Mouse (Mus musculus): ENCODE results near the gene Ctrl. TPM values are rescaled to one million over a fixed set of nuclear protein-coding genes. Genes with fewer than 3 reads are reported as not detected.
"Not testable (repeated sequence)": the region's sequence is repeated elsewhere in the genome, so short reads cannot be mapped to it uniquely, and the experiment has no call there.

Ctrl gene
- polyA plus RNA-seq (2016; fragmentation: Nextera tagmentation; extraction: Ambion mirVana) = 2.6 and 2.7 TPM in 2 replicates

DNA sequence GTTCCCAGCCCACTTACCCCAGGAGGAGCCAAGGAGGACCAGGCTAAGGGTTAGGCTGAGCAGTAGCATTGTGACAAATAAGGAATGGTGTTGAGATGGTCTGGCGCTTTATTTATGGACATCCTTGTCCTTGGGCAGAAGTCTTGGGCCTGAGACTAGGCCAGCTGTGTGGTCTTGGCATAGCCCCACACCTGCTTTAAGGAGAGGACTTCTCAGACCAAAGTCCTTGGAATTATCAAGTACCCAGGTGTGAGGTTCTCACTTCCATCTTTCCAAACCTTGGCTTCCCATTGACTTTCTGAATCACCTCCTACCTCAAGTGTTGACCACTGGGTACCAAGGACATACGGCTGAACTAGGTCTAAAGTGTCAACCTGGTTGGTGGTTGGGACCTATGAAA lies at the start of gene Ctrl:
Gene Ctrl (minus strand): TSS at position 101 of the 400 bp plus-strand sequence.
- Histone ChIP-seq H3K36me3 (peaks cover 21% of the 10 kb centered on the region; the same call in 1 of the 2 replicates), H3K27me3 (no peaks in the 10 kb centered on the region), H3K27ac (no peak within 1 kb of the TSS), H3K4me3 (no peak within 1 kb of the TSS), H3K4me1 (peaks cover 25% of the 10 kb centered on the region), H3K9ac (no peak within 1 kb of the TSS), H3K4me2 (replicated peaks) (no peak within 1 kb of the TSS), H3K9me3 (replicated peaks) (no peaks in the 10 kb centered on the region)
- ATAC-seq (ENCODE audit: low FRiP score) = no peak
- WGBS = 84% methylated on average over 2 of the region's 2 CpGs

DNA sequence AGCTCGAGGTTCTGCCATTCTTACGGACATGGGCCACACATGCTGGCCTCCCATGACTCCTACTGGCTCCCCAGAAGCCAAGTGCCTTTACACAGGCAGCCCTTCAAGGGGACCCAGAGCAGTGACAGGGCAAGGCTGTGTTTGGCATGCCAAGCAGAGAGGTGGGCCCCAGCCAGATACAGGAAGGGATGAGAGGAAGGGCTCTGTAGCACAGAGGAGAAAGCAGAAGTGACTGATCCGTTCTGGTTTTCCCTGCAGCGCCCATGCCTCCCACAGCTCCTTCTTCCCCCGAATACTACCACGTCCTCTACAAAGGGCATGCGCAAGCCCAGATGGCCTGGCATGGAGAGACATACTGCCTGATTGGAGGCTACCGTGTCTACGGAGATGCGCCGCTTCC lies 49.7 kb upstream of the Ctrl start:
- H3K9ac ChIP-seq; H3K4me2 ChIP-seq (replicated peaks); ATAC-seq (ENCODE audit: low FRiP score); H3K9me3 ChIP-seq (replicated peaks); H3K4me1 ChIP-seq; H3K36me3 ChIP-seq; H3K4me3 ChIP-seq; H3K27me3 ChIP-seq; H3K27ac ChIP-seq: not testable (repeated sequence)
- 86% methylated on average over 11 of the region's 11 CpGs for WGBS

DNA sequence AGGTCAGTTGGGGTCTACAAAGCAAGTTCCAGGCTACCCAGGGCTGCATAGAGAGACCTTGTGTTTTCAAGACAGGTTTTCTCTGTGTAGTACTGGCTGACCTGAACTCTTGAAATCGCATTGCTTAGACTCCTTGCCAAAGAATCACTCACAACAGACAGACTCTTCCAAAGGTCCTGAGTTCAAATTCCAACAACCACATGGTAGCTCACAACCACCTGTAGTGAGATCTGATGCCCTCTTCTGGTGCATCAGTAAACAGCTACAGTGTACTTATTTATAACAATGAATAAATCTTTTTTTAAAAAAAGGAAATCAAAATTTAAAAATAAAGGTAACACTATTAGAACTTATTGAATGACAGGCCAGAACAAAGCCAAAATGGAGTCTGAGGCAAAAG lies 47.5 kb upstream of the Ctrl start:
- Histone ChIP-seq H3K27ac (no peak overlapping the region), H3K4me1 (no peaks in the 10 kb centered on the region), H3K9ac (no peak overlapping the region), H3K4me3 (no peak overlapping the region), H3K36me3 (no peaks in the 10 kb centered on the region), H3K4me2 (replicated peaks) (no peak overlapping the region), H3K27me3 (no peaks in the 10 kb centered on the region), H3K9me3 (replicated peaks) (no peaks in the 10 kb centered on the region)
- WGBS = 84% methylated on average over 1 of the region's 1 CpGs
- ATAC-seq (ENCODE audit: low FRiP score) = no peak

DNA sequence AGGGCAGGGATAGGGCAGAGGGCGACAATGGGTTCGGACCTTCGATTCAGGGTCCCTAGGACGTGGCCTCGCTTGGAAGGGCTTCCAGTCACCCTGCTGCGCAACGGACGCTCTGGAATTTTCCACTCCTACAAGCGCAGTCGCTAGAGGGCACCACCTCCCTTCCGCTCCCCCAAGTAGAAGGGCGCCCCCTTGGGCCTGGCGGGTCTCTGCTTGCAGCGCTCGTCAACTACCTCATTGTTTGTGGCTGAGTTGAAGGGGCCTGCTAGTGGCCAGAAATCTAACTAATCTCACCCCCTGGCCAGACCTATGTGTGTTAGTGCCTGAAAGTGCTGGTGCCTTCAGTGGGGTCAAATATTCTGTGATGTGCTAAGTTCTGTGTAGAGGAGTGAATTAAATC lies 45.7 kb upstream of the Ctrl start, which contains the start of gene Dpep3:
Gene Dpep3 (minus strand): TSS at position 105 of the 400 bp plus-strand sequence.
- Histone ChIP-seq H3K27ac (no peak within 1 kb of the TSS), H3K27me3 (no peaks in the 10 kb centered on the region), H3K4me3 (no peak within 1 kb of the TSS), H3K36me3 (no peaks in the 10 kb centered on the region), H3K9me3 (replicated peaks) (no peaks in the 10 kb centered on the region), H3K4me2 (replicated peaks) (no peak within 1 kb of the TSS), H3K9ac (no peak within 1 kb of the TSS), H3K4me1 (no peaks in the 10 kb centered on the region)
- ATAC-seq (ENCODE audit: low FRiP score) = no peak
- WGBS = 93% methylated on average over 15 of the region's 15 CpGs

DNA sequence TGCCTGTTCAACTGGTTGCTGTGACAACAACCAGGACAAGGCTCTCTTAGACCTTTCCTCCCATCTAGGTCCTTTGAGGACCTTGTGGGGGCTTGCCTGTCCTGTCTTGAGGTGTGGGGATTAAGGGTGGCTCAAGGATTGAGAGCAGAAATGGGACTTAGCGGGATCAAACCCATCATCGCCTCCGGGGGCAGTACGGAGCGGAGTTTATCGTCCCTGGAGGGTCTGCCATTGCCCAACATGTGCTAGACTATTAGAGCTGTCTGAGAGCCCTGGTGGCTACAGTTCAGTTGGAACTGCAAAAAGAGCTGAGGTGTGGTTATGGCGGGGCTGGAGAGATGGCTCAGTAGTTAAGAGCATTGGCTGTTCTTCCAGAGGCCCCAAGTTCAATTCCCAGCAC lies 41.7 kb upstream of the Ctrl start:
- Histone ChIP-seq H3K27ac (no peak overlapping the region), H3K36me3 (no peaks in the 10 kb centered on the region), H3K9me3 (replicated peaks) (no peaks in the 10 kb centered on the region), H3K4me2 (replicated peaks) (no peak overlapping the region), H3K27me3 (no peaks in the 10 kb centered on the region), H3K4me1 (no peaks in the 10 kb centered on the region), H3K4me3 (no peak overlapping the region), H3K9ac (no peak overlapping the region)
- ATAC-seq (ENCODE audit: low FRiP score) = no peak
- 68% methylated on average over 7 of the region's 7 CpGs for WGBS

DNA sequence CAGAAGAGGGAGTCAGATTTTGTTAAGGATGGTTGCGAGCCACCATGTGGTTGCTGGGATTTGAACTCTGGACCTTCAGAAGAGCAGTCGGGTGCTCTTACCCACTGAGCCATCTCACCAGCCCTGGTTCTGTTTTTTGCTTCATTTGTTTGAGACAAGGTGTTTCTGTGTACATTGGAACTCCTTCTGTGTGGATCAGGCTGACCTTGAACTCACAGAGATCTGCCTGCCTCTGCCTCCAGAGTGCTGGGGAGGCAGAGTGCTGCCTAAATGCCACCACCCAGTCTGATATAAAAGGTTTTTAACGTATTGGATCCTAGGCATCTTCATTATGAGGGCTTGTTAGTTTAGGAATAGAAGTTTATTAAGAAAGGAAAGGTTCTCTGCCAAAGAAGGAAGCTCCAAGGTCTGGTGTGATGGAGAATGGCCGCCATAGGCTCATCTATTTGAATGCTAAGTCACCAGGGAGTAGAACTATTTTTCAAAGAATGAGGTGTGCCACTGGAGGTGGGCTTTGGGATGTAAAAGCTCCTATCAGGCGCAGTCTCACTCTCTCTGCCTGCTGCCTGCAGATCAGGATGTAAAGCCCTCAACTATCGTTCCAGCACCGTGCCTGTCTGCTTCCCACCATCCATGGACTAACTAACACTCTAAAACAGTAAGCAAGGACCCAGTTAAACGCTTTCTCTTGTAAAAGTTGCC lies 37.5 kb upstream of the Ctrl start:
- Histone ChIP-seq H3K27ac (no peak overlapping the region), H3K36me3 (no peaks in the 10 kb centered on the region), H3K27me3 (peaks cover 18% of the 10 kb centered on the region), H3K9me3 (replicated peaks) (no peaks in the 10 kb centered on the region), H3K4me2 (replicated peaks) (no peak overlapping the region), H3K4me3 (no peak overlapping the region), H3K9ac (no peak overlapping the region), H3K4me1 (0 out of 2 replicates have a peak, but pooled peaks cover under 1% of the 10 kb centered on the region)
- ATAC-seq (ENCODE audit: low FRiP score) = no peak
- 79% methylated on average over 8 of the region's 8 CpGs for WGBS

DNA sequence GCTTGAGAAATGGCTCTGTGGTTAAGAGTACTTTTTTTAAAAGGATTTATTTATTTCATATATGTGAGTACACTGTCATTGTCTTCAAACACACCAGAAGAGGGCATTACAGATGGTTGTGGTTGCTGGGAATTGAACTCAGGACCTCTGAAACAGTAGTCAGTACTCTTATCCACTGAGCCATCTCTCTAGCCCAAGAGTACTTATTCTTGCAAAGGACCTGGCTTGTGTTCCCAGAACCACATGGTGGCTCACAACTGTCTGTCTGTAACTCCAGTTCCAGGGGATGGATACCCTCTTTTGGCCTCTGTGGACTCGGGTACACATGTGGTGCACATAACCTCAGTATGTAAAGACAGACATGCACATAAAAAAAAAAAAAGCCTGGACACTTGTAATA lies 35.7 kb upstream of the Ctrl start:
- Histone ChIP-seq H3K4me1 (peaks cover 14% of the 10 kb centered on the region), H3K9me3 (replicated peaks) (no peaks in the 10 kb centered on the region), H3K4me2 (replicated peaks) (no peak overlapping the region), H3K9ac (no peak overlapping the region), H3K4me3 (no peak overlapping the region), H3K27me3 (peaks cover 36% of the 10 kb centered on the region), H3K27ac (no peak overlapping the region), H3K36me3 (no peaks in the 10 kb centered on the region)
- WGBS = 80% methylated on average over 1 of the region's 1 CpGs
- no peak for ATAC-seq (ENCODE audit: low FRiP score)

DNA sequence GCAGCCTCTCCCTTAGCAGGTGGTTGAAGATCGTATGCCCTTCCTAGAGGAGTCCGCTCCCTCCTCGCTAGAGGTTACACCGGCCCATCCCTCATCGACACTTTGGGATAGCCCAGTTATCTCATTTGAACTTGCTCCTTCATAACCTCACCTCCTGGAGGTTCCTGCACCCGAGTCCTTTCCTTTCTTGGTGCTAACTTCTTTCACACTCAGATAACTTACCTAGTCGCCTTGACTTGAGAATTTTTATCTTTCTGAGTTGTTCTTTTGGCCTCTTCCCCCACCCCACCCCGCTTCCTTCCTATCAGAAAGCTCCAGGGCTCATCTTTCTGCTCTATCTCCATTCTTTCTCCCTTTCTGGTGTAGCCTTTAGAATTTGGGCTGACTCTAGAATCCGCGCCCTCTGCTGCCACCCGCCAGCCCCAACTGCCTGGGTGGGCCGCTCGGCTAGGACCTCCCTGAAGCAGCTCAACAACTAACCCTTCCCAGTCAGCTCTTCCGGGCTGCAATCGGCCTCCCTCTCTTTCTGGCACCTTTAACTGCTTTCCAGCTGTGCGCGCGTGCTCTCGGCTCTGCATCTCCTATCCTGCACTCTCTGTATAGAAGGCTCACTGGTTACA lies 33.1 kb upstream of the Ctrl start:
- Histone ChIP-seq H3K4me2 (replicated peaks) (peak overlapping the region; percentile 72), H3K27me3 (peaks cover 45% of the 10 kb centered on the region), H3K9me3 (replicated peaks) (no peaks in the 10 kb centered on the region), H3K4me1 (peaks cover 15% of the 10 kb centered on the region), H3K9ac (no peak overlapping the region), H3K27ac (no peak overlapping the region), H3K4me3 (peak overlapping the region; percentile 54; the same call in 1 of the 2 replicates), H3K36me3 (no peaks in the 10 kb centered on the region)
- no peak for ATAC-seq (ENCODE audit: low FRiP score)
- 6% methylated on average over 19 of the region's 19 CpGs for WGBS

DNA sequence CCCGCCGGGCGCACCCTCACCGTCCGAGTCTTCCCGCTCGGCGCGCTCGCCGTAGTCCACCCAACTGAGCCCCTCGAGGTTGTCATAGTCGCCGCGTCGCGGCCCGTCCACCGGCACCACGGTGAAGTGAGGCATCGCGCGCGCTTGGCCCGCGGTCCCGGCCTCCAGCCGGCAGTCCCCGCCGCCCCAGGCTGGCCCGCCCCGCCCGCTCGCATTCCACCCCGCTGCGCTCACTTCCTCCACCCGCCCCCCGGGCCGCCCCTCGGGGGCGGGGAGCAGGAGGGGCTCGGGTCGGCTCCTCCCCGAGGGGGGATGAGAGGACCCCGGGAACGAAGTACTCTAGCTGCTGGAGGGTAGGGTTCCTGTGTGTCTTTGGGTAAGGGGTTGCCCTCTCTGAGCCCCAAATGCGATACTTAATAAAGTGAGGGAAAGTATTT lies 32.3 kb upstream of the Ctrl start, which contains the start of gene Slc12a4:
Gene Slc12a4 (minus strand): TSS at position 193 of the 437 bp plus-strand sequence.
- Histone ChIP-seq H3K9me3 (replicated peaks) (no peaks in the 10 kb centered on the region), H3K4me2 (replicated peaks) (peak within 1 kb of the TSS; percentile 72), H3K4me1 (peaks cover 15% of the 10 kb centered on the region), H3K36me3 (no peaks in the 10 kb centered on the region), H3K27ac (0 out of 2 replicates have a peak within 1 kb of the TSS, but pooled peaks have one; percentile 17), H3K4me3 (peak within 1 kb of the TSS; percentile 54), H3K27me3 (peaks cover 45% of the 10 kb centered on the region), H3K9ac (peak within 1 kb of the TSS; percentile 56)
- peak; percentile 56 for ATAC-seq (ENCODE audit: low FRiP score)
- WGBS = under 1% methylated on average over 45 of the region's 47 CpGs

DNA sequence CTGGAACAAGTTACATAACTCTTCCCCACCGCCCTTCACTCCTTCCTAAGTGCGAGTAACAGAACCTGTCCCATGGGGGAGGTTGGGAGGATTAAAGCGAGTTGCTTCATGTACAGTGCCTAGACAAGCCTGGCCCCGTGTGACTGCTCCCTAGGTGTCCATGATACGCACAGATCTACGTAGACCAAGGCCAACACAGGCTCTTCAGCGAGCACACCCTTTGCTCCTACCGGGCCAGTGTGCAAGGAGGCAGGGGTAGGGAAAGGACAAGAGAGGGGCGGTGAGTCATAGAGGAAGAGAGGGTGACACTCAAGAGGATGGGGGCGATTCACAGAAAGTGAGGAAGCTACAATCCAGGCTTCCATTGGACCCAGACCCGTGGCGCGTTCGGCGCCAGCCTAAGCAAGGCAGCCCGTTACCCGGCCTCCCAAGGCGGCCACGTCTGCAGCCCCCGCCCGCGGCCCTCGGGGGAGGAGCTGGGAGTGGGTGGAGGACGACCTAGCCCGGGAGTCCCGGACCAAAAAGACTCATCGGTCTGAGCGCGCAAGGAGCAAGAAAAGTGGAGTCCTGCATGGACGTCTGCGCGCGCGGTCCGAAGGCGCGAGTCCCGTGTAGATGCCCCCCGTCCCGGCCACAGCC lies 31.7 kb upstream of the Ctrl start:
- H3K27me3 ChIP-seq = peaks cover 45% of the 10 kb centered on the region
- H3K4me2 ChIP-seq (replicated peaks) = peak overlapping the region; percentile 72
- H3K36me3 ChIP-seq = no peaks in the 10 kb centered on the region
- ATAC-seq (ENCODE audit: low FRiP score) = peak; percentile 46
- peak overlapping the region; percentile 56 for H3K9ac ChIP-seq
- WGBS = 3% methylated on average over 40 of the region's 40 CpGs
- H3K27ac ChIP-seq = 0 out of 2 replicates have a peak overlapping the region, but pooled peaks have one; percentile 17
- H3K9me3 ChIP-seq (replicated peaks) = no peaks in the 10 kb centered on the region
- peaks cover 15% of the 10 kb centered on the region for H3K4me1 ChIP-seq
- peak overlapping the region; percentile 54 for H3K4me3 ChIP-seq

DNA sequence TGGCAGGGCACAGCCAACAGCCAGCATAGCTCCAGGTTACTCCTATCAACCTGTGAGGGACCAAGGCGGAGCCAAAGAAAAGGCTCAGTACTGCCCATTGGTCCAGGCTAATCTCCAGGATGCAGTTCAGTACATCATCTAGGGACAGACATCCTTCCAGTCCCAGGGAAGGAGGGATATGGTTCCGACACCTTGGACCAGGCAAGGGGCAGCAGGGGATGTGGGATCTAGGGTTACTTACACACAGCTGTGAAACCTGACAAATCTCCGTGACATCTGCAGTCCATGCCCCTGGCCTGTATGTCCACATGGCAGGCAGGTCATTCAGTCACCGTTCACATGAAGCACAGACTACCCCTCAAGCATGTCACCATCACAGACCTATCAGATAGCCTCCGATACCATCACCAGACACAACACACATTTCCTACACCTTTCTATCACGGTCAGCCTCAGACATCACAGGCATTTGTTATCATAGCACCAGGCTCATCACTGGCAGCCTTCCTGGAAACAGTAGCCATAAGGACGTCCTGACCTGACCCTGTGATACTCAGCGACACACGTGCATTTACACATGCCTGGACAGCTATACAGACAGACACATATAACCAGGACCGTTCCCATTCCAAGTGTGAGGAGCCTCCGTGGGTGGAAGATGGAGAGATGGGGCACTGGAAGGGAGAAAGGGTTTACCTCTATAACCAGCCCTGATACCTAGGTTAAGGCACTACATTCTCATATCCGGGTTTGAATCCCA lies 31.0 kb upstream of the Ctrl start:
- 63% methylated on average over 12 of the region's 12 CpGs for WGBS
- H3K4me3 ChIP-seq = peak overlapping the region; percentile 54
- no peaks in the 10 kb centered on the region for H3K9me3 ChIP-seq (replicated peaks)
- no peak overlapping the region for H3K27ac ChIP-seq
- H3K4me2 ChIP-seq (replicated peaks) = peak overlapping the region; percentile 72
- H3K9ac ChIP-seq = no peak overlapping the region
- peaks cover 45% of the 10 kb centered on the region for H3K27me3 ChIP-seq
- peaks cover 15% of the 10 kb centered on the region for H3K4me1 ChIP-seq
- ATAC-seq (ENCODE audit: low FRiP score) = no peak
- no peaks in the 10 kb centered on the region for H3K36me3 ChIP-seq

DNA sequence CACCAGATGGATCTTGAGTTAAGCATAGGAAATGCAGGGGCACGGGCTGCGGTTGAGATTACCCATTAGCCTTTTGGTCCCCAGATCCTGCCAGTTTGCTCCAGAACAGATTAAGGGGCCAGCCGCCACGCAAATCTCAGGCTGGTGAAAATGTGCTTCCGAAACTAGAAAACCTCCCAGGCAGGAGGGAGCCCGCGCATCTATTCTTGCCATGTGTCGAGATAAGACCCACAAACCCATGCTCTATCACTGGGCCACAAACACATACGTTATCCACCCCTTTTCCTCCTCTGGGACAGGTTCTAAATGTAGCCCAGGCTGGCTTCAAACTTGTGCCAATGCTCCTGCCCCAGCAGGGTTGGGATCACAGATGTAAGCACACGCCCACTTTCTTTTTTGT lies 27.9 kb upstream of the Ctrl start:
- Histone ChIP-seq H3K27ac (no peak overlapping the region), H3K9me3 (replicated peaks) (no peaks in the 10 kb centered on the region), H3K4me3 (no peak overlapping the region), H3K9ac (no peak overlapping the region), H3K4me1 (peaks cover 15% of the 10 kb centered on the region), H3K27me3 (peaks cover 30% of the 10 kb centered on the region), H3K36me3 (no peaks in the 10 kb centered on the region), H3K4me2 (replicated peaks) (no peak overlapping the region)
- 92% methylated on average over 10 of the region's 10 CpGs for WGBS
- ATAC-seq (ENCODE audit: low FRiP score) = no peak
